Mouse (Mus musculus) adrenal gland, adult 2 months (tissue): Measurements from ENCODE around the gene Atg4d. TPM values are rescaled to one million over a fixed set of nuclear protein-coding genes. Genes with fewer than 3 reads are reported as not detected.
A peak's percentile ranks its signal among the peaks of the same experiment; 100 is the strongest.
"Not testable (repeated sequence)": the region's sequence is repeated elsewhere in the genome, so short reads cannot be mapped to it uniquely, and the experiment has no call there.

Source experiments
- DNase-seq: peaks from one replicate; pipeline ENCODE4 v3.0.0; 2021
- long read RNA-seq: library from polyadenylated mRNA; stranded (forward); transcript quantifications from one replicate; pipeline ENCODE4 v2.0.0, GENCODE M21; 2021
- polyA plus RNA-seq: library from polyadenylated mRNA; depleted of rRNA; stranded (reverse); fragments of >200 nt; gene quantifications from 2 replicates; pipeline ENCODE4 v1.2.3, GENCODE M21; 2012; rRNA removed
- total RNA-seq, 2 experiments: library from RNA; stranded (reverse); gene quantifications; 2 replicates each; pipeline ENCODE4 v1.2.3; 2021

Gene Atg4d
- 10 to 100 TPM; 25.9 to 47.0 TPM for total RNA-seq
- 36.2 and 42.9 TPM in 2 replicates for polyA plus RNA-seq
- long read RNA-seq, full-length matches to known transcripts, result 91 of 104 reads
- long read RNA-seq, partial matches to known transcripts, result 2 of 104 reads
- long read RNA-seq, other reads (novel, unspliced or antisense), result 11 of 104 reads

DNA sequence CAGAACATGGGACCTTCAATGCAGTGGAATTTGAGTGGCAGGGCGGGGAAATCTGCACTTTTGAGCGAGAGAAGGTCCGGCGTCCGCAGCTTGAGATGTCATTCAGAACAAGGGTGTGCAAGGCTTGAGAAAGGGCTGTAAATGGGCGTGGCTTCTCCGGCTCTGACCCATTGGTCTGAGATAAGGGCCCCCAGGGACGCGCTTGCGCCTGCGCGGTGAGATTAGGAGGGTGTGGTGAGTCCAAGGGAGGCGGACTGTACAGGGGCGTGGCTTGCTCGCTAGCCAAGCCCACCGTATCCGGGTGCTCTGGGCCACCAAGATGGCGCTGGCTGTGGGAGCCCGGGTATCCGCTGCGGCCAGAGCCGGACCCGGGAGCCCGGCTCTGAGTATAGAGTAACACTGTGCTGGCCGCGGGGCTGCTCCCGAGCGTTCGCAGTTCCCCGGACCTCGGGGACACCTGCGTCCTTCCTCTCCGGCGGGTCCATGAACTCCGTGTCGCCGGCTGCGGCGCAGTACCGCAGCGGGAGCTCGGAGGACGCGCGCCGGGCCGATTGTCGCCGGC, at the start of gene Atg4d:
Atg4d (plus strand) TSS at position 294 of the 562 bp plus-strand sequence.
- peak; percentile 99 for DNase-seq

GRCm38 (mm10) chr9:21216050-21216841, 48.8 kb upstream of the Atg4d start:
- no peak for DNase-seq

DNA sequence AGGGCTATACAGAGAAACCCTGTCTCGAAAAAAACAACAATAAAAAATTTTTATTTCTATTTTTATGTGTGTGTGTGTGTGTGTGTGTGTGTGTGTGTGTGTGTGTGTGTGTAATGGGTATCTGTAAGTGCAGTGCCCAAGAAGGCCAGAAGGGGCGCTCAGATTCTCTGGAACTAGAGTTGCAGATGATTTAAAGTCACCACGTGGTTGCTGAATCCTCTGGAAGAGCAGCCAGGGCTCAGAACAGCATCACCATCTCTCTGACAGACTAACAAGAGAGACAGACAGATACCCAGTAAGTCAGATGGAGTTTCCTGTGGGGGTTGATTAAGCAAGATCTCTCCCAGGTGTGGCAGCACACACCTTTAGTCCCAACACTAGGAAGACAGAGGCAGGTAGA, 45.3 kb upstream of the Atg4d start:
- DNase-seq, result no peak

DNA sequence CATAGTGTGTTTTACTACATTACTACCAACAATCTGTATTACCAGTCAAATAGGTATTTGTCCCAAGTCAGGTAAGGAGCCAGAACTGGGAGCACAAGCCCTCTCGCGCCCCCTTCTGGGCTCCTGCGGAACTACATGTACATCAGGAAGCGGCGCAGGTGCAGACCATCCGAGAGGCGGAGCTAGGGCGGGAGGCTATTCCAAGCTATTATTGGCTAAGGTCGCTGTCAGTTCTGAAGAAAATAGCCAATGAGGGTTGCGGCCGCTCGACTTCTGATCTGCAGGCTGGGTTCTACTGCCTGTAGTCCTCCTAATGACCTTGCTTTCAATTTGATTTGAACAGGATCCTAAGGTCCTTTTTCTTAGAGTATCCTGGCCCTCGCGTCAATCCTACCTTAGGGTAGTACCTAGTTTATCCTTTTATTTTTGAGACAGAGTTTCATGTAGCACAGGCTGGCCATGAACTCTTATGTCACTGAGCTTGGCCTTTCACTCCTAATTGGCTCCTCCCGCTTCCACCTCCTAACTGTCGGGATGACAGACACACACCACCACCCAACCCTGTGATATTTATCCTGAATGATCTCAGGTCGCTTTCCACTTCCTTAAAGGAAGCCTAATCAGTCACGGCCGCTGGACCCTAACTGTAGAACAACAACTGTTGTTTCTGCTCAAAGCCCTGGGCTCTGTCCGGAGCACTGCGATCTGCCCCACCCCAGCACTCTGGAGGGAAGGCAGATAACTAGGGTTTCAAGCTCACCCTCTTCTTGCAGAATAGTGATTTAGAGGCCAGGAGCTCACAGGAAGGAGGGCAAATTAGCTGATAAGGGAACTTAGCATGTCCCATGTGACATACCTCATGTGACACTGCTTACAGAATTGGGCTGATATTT, 44.4 kb upstream of the Atg4d start:
- DNase-seq, result peak; percentile 95

DNA sequence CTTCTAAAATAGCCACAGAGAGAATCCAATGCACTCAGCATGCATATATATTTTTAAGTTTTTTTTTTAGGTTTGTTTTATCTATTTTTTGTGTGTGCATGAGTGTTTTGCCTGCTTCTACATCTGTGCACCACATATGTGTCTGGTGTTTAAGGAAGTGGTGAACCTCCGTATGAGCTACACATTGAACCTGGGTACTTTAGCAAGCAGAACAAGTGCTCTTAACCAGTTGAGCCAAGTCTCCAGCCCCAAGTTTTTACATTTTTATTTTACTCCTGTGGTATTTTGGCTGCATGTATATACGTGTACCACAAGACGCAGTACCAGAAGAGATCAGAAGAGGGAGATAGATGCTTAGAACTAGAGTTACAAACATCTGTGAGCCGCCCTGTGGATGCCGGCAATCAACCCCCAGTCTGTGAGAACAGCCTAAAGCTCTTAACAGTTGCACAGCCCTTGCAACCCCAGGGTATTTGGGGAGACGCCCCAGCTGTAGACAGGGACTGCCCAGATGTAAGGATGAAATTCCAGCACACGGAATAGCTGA, 43.6 kb upstream of the Atg4d start:
- DNase-seq, result peak; percentile 29

GRCm38 (mm10) chr9:21223490-21223889, 41.6 kb upstream of the Atg4d start:
- not testable (repeated sequence) for DNase-seq

- no peak for DNase-seq
Measured at GRCm38 (mm10) chr9:21223906-21224305, 41.2 kb upstream of the Atg4d start.

DNA sequence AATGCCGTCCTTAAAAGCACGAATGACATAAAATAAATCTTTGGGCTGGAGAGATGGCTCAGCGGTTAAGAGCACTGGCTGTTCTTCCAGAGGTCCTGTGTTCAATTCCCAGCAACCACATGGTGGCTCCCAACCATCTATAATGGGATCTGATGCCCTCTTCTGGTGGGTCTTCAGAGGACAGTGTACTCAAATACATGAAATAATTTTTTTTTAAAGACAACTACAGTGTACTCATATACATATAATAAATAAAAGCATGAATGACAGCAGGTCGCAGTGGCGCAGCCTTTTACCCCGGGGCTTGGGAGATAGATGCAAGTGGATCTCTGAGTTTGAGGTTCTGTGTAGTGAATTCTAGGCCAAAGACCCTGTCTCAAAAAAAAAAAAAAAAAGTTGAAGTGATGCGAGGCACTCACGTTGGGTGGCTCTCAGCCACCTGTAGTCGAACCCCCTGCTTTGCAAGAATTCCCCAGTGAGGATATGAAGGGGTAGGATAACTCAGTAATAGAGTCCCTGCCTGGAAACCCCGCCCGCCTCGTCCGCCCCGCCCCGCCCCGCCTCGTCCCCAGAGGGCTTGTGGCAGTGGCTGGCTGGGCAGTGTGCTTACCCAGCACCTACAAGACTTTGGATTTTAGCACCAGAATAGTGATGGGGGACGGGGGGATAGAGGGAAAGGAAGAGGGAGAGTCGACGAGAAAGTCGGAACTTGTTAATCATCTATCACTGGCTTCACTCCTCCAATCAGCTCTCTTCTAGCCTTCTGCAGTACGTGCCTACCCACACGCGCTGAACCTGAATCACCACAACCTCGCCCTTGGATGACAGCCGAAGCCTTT, 40.3 kb upstream of the Atg4d start:
- DNase-seq, result peak; percentile 85

GRCm38 (mm10) chr9:21225415-21225758, 39.7 kb upstream of the Atg4d start:
- no peak for DNase-seq

DNA sequence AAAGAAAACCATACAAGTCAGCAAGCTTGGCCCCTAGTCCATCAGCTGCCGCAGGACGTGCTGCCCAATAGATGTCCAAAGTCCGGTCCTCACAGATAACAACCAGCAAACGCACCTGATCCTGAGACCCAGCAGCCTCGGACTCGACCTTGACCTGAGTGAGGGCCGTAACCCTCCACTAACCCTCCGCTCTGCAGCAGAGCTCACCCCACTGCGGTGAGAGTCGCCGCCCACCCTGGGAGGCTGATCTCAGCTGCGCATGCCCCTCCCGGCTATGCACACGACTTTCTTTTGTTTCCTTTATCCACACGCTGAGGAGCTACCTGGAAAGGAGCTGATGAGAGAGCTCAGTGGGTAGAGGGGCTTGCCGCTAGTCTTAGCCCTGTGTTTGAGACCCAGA, 37.8 kb upstream of the Atg4d start:
- no peak for DNase-seq

DNA sequence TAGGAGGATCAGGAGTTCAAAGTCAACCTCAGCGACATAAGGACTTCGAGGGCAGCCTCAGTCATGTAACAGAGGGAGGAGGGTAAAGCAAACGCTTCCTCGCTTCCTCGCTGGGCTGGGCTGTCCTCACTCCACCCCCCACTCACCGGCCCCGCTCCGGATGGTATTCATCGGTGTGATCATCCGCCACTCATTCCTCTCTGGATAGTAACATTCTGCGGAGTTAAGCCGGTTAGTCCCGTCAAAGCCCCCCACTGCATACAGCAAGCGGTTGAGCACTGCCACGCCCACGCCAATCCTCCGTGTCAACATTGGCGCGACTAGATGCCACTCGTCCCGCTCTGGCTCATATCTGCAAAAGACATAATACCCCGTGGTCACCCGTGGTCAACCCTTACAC, 33.5 kb upstream of the Atg4d start:
- DNase-seq, result no peak

DNA sequence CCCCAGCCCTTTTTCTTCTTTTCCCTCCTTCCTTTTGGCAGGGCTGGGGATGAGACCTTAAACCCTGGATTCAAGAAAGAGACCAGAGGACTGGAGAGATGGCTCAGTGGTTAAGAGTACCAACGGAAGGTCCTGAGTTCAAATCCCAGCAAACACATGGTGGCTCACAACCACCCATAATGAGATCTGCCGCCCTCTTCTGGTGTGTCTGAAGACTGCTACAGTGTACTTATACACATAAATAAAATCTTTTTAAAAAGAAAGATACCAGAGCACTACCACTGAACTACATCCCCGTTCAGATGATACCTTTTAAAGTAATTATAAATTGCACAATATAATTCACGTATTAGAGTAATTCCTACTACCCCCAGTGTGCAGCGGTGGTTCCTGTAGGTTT, 32.2 kb upstream of the Atg4d start:
- DNase-seq, result no peak

GRCm38 (mm10) chr9:21233366-21233765, 31.7 kb upstream of the Atg4d start:
- no peak for DNase-seq

DNA sequence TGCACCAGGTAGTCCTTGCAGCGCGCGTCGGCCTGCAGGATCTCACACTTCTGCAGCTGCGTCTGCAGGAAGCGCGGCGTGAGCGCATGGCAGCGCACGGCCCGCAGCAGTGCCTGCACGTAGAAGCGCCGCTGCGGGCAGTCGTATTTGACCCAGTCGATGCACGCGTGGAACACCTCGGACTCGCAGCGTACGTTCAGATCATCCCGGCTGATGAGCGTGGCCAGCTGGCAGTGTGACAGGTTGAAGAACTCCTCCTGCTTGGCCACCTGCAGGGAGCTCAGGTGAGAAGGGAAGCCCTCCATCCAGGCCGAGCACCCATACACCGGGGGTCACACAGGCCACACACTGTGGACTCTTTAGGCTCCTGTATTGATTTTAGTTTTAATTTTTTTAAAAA, 31.3 kb upstream of the Atg4d start:
- DNase-seq, result no peak

- no peak for DNase-seq
Measured at GRCm38 (mm10) chr9:21235341-21235740, 29.8 kb upstream of the Atg4d start.

DNA sequence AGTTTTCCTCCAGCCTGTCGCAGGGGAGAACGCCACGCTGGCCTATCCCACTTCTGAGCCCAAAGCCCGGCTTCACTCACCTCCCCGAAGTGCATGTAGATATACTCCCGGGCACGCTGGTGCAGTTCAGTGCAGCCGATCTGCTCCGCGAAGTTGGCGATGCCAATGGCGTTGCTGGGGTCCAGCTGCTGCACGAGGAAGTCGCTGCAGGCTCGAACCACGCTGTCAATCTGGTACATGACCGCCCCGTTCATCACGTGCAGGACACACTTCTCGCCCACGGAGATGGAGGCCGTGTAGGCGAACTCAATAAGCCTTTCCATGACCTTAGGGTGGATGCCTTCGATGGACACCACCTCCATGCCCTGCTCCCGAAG, 28.1 kb upstream of the Atg4d start:
- DNase-seq, result no peak

DNA sequence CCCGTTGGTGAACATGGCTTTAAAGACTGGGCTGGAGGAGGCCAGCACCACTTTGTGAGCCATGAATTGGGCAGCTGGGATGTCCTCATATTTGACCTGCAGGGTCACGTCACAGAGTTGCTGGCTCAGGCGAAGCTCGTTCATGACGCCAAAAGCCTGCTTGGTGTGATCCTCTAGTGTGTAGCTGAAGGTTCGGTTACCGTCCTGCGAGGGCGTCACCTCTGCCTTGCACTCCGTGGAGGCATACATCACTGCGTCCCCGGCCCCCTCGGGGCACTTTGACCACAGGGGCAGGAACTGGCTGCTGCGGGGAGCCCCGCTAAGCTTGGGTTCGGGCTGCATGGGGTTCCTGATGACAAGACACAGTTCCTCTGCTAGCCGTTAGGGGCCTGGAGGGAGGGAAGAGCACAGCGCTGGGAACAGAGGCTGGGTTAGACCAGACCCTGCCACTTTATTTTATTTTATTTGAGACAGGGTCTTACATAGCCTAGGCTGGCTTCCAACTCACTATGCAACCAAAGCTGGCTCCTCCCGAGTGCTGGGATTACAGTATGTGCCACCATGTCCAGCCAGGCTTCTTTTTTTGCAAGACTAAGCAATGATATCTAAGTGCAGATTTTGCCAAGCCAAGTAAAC, 27.6 kb upstream of the Atg4d start:
- peak; percentile 50 for DNase-seq

DNA sequence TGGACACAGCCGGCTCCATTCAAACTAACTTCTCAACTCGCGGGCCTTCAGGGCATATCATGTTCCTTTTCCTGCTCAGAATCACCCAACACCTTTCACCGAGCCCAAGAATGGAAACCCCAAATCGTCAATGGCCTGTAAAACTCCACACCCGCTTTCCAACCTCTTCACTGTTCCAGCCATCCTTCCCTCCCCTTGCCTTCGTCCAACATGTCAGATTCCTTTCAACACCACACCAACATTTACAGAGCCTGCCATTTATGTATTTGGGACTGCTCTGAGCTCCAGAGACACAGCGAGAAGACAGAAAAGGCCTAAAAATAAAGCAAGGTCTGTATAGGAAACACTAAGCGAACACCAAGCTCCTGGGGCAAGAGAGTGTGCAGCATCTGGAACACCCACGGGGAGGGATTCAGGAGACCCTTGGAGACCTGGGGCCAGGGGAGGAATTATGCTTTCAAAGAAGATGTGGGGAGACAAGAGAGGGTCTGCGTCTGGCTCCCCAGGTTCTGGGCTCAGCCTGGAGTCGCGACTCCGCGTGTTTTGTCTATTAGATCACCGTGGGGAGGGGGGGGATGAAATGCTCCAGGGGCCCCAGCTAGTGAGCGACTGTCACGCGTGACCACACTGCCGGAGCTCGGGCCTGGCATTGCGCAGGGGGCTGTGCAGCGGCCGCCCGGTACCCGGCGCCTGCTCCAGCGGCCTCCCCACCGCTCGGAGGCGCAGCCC, 26.9 kb upstream of the Atg4d start:
- peak; percentile 42 for DNase-seq

DNA sequence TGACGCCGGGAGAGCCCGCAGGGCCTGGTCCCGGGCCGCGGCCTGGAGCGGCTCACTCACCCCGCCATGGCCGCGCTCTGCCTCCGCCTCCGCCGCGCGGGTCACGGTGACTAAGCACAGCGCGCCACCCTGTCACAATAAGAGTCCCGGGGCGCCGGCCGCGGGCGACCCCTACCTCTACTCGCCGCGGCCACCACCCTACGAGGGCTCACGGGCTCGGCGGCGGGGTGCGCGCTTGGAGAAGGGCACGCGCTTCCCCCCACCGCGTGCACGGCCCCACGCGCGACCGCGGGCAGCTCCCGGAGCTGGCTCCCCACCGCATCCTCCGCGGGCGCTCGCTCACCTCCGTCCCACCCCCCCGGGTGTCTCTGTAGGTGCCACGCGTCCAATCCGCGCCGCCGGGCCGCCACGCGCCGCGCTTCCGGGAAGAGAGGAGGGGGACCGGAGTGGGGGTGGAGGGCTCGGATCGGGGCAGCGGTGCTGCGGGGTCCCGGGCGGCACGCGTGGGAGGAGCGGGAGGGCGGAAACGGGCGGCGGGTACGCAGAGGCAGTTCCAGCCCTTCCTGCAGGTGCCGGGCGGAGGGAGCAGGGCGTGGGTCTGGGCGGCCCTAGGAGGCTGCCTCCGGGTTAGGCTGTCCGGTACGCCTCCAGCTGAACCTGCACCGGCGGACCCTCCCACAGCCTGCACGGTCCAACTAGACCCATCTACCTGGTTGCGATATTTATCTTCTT, 26.2 kb upstream of the Atg4d start, which contains the start of gene Keap1:
Keap1 (minus strand) TSS at position 629 of the 732 bp plus-strand sequence.
- peak; percentile 93 for DNase-seq
